Mouse (Mus musculus): ENCODE data around the gene Zfp759.

DNA sequence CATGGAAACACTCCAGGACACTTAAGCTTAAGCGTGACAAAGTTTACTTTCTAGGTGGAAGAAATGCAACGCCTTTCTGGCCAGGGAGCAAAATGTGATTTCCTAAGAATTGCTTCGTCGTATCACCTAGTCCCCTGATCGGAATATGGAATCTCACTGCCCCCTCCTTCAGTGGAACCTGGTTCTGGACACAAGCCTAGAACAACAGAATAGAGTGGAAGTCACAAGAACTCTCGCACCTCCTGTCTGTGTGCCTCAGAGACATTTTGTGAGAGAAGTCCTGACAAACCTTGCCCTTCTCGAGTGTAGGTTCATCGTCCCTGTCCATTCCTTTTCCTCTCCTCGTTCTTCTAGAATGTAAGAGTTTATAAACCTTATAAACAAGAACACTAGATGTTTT, 13.8 kb upstream of the Zfp759 start:
- TF ChIP-seq POLR2A (IDR thresholded peaks at IDR 0.05; ENCODE audit: low read depth, low read length): no peak
- no peak for TF ChIP-seq CTCF (IDR thresholded peaks at IDR 0.05; ENCODE audit: extremely low read depth, insufficient read length, insufficient replicate concordance, low read depth, low read length)

Measured in small intestine, adult 2 months (tissue).